Mouse (Mus musculus) fat pad, adult 2 months (tissue): ENCODE measurements around the gene Gpr55.
"Not testable (repeated sequence)": the region's sequence is repeated elsewhere in the genome, so short reads cannot be mapped to it uniquely, and the experiment has no call there.

Experiments used
- DNase-seq: peaks from one replicate; pipeline ENCODE4 v3.0.0-alpha.2; 2011; ENCODE audit warnings: low read depth, low spot score; ENCODE audit errors: extremely low read depth

The Gpr55 gene

DNA sequence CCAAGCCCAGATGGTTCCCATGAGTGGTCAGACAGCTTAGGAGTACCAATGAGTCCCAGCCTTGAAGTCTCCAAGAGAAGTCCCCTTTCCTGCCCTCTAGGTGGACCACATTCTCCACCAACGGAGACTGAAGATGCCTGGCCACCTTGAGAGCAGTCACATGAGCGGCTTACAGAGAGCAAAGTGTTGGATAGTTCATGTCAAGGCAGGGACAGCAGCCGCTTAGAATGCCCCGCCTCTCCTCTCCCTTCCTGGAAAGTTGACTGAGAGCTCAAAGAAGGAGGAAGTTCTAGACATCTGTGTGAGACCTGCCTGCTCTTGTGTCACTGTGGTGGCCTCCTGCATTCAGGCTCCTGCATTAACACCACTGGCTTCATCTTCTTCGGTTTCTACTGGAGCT lies at the start of gene Gpr55:
Gene Gpr55, minus strand, starts transcription at position 135 of the 400 bp plus-strand sequence.
- no peak for DNase-seq

DNA sequence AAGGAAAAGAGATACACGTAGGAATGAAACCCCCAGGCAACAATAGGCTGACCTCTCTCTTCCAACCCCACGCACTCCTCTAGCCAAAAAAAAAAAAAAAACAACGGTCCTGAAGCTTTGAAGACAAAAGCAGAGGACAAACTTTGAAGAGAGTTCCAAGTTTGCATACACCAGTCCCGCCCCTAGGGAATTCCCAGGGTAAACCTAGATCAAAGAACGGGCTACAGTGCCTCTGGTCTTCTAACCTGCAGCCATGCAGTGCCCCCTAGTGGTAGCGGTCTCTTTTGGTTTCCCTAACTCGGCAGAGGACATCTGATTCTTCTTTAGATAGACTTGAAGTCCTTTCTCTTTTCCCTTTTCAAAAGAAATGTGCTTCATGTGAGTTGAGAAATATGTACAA lies 47.0 kb upstream of the Gpr55 start:
- no peak for DNase-seq

DNA sequence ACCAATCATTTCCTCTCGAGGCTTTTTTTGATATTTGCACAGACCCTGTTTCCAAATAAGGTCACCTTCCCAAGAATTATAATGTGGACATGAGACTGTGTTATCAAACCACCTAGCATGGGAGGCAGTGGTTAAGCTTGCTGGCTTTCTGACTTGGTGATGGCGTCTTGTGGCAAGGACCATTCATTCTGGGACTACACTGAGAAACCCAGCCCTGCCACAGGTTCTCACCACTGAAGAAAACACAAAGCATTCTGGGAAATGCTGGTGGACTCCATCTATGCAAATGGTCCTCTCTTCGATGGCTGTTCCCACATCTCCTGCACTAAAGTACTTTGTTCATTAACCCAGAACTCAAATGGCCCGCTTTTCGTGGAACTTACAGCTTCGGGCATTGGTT lies 45.2 kb upstream of the Gpr55 start:
- DNase-seq = no peak

DNA sequence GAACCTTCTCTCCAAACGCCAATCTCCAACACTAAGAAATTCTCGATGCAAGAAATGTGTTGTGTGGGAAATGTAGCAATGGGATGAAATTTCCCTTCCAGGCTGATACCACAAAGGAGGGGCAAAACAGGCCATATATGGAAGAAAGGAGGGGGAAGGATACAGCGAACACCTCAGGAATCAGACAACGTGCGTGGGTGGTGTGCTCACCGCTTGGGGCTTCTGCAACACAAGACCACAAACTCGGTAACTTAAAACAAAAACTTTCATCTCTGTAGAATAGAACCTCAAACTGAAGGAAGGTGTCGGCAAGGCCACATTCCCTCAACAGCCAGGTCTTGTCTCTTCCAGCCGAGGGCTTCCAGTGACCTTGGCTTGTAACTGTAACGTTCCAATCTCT lies 44.7 kb upstream of the Gpr55 start:
- DNase-seq = no peak

DNA sequence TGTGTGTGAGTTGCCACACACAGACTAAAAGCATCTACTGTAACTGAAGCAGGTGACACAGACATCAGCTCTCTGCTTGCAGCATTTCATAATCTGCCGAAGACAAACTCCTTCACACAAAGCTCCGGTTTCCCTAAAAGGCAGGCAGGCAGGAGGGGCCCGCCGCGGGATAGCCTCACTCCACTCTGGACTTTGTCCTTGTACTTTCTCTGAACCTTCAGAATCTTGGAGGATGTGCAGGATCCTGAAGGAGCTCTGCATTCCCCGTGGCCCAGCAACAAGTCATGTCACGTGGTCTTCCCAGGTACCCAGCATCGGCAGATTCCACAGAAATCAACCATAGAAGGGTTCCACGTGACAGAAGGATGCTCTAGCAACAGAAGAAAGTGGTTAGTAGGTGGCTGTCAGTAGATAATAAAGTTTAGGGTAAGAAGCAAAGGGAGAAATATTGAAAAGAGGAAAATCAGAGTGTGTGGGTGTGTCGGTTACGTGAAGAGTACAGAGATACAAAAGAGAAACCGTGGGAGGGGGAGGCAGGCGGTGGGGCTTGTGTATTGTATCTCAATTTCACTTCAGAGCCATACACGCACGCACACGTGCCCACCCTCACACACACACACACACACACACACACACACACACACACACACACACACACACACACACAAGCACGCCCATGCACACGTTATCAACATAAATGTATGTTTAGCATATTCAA lies 39.2 kb upstream of the Gpr55 start:
- DNase-seq = no peak

DNA sequence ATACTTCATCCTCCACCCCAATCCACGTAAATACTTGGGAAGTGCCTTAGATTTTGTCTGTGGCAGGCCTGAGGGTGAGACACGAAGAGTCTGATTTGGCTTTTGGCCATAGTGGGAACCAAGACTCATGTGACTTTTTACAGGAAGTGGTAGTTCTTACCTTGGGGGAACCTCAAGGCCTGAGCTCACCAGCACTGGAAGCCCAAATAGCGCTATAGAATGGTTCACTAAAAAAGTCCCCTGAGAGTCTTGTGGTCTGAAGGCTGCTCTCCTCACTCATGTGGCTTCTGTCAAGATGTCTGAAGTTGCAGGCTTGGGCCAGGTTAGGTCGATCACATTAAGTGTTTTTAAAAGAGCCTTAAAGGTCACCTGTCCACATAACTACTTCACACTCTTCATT lies 37.2 kb upstream of the Gpr55 start:
- DNase-seq = no peak

DNA sequence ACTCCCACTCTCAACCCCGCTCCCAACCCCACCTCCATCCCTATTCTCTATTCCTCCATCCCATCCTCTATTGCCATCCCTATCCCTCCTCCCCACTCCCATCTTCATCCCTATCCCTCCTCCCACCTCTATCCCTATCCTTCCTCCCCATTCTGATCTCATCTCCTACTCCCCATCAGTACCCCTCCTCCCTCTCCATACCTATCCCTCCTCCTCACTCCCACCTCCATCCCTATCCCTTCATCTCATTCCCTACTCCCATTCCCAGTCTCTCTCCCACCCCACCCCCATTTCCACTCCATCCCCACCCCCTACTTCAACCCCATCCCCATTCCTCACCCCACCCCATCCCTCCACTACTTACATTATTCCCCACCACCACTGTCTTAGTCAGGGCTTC lies 36.4 kb upstream of the Gpr55 start:
- DNase-seq = no peak

DNA sequence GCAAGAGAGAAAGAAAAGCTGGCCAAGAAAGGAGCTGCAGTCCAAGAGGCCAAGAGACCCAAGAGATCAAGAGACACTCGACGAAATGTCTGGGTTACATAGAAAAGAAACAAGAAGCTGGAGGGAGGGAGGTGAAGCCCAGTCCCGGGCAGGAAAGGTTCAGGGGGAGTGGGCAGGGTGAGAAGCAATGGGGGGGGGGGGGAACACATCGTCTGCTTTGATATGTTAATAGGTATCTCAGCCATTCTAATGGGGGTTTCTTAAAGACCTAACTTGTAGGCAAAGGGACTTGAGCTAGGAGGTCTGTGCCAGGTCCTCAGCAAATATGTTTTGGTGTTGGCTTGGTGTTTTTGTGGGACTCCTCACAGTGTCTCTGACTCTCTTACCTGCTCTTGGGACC lies 32.7 kb upstream of the Gpr55 start:
- no peak for DNase-seq

DNA sequence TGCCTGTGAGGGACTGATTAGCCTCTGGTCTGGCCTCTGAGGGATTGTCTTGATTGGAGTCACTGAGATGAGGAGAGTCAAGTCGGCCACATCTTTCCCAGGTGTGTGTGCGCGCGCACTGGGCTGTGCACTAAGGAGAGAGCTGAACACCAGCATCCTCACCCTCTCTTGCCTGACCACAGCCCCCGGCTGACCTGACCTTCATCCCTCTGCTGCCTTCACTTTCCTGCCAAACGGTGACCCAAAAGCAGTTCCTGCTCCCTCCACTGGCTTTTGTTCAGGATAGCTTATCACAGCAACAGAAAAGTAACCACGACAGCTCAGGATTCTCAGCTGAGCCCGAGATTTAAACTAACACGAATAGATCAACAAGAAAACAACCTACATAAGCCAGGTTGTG lies 31.4 kb upstream of the Gpr55 start:
- no peak for DNase-seq

DNA sequence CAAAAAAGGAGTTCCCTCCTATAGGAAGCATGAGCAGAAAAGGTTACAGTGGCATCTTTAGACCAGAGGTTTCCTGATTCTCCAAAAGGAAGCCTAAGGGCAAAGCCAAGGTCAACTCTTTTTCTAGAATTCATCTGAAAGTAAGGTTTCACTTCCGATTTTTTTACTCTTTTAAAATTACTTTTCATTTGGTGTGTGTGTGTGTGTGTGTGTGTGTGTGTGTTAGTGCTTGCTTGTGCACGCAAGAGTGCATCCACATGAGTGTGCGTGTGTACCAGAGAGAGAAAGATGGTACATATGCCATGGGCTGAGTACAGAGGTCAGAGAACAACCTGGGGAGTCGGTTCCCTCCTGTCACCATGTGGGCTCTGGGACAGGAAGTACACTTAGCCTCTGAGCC lies 28.1 kb upstream of the Gpr55 start:
- DNase-seq = not testable (repeated sequence)

DNA sequence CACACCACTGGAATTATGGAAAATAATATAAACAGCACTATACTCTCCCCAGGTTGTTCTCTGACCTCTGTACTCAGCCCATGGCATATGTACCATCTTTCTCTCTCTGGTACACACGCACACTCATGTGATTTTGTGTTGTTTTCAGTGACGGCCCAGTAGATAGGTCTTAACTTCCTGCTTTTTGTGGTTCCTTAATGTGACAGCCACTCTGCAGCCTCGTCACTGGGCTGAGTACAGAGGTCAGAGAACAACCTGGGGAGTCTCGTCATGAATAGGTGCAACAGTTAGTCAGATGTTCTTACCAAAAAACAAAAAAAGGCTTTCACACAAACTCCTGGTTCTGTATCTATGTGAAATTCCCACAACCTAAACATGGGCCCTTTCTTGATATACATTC lies 27.5 kb upstream of the Gpr55 start:
- DNase-seq = no peak

DNA sequence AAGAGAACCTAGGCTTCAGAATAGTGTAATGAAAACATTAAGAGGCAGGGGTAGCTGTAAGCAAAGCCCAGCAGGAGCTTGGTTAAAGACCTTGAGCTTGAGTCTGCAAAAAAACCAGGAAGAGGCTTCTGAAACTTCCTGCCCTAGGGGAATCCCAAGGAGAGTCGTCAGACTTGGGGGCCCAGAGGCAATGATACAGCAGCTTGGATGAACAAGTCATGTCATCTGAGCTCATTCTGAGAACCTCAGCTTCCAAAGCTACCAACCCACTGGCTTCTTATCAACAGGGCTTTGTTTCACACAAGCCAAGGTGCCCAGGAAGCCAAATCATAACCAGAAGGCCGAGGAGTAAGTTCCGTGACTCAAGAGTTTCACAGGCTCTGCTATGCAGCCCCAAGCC lies 25.0 kb upstream of the Gpr55 start:
- no peak for DNase-seq

DNA sequence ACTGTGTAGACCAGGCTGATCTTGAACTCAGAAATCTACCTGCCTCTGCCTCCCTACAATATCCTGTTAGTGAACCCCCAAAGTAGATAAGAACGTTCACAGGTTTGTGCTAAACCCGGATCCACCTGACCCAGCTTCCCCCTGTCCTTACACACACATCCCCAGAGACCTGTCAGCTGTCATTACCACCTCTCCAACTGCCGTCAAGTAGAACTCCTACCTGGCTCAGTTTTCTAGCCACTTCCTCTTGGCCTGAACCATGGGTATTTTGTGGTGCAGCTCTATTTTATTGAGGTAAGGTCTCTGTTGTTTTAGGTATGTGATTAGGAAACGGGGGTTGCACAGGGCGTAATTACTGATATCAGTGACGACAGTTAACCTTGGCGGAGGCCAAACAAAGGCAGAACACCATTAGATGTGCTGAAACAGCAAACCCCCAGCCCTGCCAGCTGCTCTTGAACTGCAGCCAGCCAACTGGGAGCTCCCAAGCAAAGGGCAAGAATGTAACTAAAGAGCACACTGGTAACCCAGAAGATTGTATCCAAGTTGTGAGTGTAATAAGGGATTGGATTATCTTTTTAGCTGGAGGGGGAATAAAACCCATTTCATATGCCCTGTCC lies 21.0 kb upstream of the Gpr55 start:
- DNase-seq = no peak

DNA sequence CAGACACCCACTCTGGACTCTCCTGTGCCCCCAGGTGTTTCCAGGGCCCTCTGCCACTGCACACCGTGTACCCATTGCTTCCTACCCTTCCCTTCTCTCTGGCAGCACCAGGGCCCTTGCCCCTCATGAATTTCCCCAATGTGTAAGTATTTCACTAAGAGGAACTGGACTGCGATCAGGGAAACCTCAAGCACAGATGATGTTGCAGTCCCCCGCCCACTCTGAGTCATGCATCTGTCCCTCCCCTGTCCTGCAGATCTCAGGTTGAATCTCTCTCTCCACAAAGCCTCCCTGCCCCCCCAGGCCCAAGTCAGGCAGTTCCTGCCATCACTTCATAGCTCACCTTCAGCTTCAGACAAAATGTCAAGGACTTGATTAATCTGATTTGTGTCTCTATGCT lies 16.9 kb upstream of the Gpr55 start:
- no peak for DNase-seq

DNA sequence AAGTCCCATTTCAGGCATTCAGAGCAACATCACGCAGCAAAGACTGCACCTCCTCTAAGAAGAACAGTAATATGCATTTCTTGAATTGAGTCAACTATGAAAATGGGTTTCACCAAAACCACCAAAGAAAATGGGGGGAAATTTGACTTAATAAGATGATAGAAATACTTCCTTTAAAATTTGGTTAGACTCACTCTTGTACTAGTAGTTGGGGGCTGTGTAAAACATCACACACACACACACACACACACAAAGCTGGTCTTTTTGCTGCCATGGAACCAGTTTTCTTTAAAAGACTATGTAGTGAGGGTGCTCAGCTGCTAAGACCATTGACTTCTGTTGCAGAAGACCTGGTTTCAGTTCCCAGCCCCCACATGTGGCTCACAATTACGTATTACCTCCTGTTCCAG lies 12.7 kb upstream of the Gpr55 start:
- no peak for DNase-seq

DNA sequence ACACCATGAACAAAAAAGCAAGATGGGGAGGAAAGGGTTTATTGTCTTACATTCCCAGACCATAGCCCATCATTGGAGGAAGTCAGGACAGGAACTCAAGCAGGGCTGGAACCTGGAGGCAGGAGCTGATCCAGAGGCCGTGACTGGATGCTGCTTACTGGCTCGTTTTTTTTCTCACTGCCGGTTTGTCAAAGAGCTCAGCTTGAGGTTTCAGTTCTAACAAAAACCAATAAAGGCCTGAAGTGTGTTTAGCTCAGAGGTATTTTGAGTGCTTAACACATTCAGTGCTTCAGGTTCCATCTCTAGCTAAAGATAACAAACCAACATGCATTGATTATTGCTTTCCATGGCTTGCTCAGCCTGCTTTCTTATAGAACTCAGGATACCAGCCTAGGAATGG lies 11.5 kb upstream of the Gpr55 start:
- DNase-seq = no peak

DNA sequence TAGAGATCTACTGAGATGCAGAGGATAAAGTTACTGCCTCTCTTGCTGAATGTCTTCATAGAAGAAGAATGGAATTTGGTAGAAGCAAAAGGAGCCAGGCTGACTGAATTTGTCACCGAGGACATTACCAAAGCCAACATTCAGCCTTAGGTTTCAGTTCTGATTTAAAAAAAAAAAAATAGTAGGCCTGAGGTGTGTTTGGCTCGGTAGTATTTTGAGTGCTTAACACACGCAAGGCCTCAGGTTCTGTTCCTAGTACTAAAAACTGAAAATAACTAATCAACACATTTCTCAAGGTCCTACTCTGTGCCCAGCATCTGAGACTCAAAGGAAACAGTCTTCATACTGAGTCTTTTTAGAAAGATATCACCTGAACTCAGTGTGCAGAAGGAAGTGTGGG lies 10.3 kb upstream of the Gpr55 start:
- DNase-seq = no peak

DNA sequence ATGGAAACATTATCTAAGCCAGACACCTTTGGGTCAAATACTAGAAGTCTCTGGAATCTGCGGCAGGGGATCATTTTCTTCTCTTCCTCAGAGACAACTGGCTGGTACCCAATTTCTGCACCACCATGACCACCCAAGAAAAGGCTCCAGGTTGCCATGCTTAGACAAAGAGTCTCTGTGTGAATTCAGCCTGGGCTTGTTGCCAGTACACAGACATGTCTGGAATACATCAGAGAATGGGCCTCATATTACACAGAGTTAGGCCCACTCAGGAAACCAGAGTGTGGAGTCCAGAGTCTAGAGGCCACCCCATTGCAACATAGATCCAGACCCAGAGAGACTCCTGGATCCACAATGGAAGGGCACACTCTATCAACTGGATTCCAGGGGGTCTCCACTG lies 8.7 kb upstream of the Gpr55 start:
- no peak for DNase-seq

DNA sequence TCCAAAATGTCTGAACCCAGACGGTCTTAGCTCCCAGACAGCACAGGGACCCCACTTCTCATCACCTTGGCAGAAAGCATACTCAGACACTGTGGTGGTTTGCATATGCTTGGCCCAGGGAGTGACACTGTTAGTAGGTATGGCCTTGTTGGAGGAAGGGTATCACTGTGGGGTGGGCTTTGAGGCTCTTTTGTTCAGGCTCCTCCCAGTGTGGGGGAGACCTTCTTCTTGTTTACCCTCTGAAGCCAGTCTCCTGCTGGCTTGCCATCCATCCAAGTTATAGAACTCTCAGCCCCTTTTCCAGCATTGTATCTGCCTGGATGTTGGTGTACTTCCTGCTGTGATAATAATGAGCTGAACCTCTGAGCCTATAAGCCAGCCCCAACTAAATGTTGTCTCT lies 8.3 kb upstream of the Gpr55 start:
- DNase-seq = no peak

DNA sequence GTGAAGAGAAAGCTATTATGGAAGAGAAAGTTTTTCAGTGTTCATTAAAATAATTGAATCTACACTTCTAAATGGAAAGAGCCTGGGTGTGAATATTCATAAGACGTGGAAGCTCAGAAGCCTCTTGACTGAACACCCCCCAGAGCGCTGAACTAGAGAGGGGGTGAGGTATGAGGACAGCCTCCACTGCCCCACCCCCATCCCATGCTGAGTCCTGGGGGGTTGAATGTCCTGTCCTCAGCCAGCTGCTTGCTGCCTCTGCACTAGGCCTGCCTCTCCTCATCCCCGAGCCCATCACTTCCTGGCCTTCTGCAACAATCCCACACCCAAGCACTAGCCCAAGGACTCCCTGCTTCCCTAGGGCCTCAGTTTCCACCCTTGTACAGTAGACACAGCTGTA lies 5.0 kb upstream of the Gpr55 start:
- DNase-seq = no peak

DNA sequence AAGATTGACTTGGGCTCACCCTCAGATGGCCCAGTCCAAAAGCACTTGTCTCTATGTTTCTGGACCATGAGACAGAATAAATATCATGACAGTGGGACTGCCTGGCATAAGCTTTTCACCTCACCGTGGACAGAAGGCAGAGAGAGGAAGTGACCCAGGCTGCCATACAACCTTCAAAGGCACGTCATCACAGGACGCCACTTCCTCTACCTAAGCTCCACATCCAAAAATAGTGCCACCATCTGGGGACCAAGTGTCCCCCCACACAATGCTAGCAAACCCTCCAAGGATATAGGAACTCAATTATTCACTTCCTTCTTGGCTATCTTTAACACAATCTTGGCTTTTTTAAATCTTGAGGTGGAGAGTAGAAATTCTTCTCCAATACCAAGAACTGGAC lies 1.3 kb upstream of the Gpr55 start:
- no peak for DNase-seq

DNA sequence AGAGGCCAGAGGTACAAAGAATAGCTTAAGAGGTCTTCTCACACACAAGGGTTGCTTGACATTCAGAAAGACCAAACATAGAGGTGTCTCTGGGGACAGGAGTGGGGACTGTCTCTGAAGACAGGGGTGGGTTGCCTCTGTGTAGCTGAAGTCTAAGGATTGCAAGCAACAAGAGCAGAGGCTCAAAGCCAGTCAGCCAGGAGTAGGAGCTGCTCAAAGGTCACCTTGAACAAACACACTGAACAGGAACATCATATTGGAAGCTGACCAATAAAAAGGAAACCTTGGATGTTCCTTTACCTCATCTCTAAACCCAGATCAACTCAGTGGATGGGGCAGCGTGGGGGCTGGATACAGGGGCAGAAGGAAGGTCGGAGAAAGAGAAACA lies 924 bp downstream of the Gpr55 start:
- no peak for DNase-seq
